Mouse (Mus musculus) telencephalon, adult 2 months (tissue): ENCODE measurements at regions not wholly inside any gene's neighbourhood (a gene's known extent, or its start where the extent isn't known, plus 50 kb on each side); places are given as distances from the start of the nearest gene placed in this dataset.
A peak's percentile ranks its signal among the peaks of the same experiment; 100 is the strongest.

Experiments
- DNase-seq: peaks from one replicate; pipeline ENCODE4 v3.0.0-alpha.2; 2011; ENCODE audit warnings: low read depth, low spot score

- DNase-seq, result peak; percentile 75
Observed at GRCm38 (mm10) chrX:68313486-68313885, 364.9 kb upstream of the Fmr1 start.
